12 mouse cellular contexts compared by ENCODE assay signal in genomic region chr15:32610776-32611175, GRCm38 (mm10).
DNase-seq lines count a peak whose midpoint lies in the region; ATAC-seq and TF ChIP-seq lines count a peak whose summit lies in the region.
"Had no signal": no experiment of that assay in that cellular context is flagged by ENCODE, and none has a peak within 500 bp of the region (broad histone marks: within the 10 kb centered on the region; RNA-seq: fewer than 3 reads in every experiment).

No protein-coding gene starts in this region.

- no peak for TF ChIP-seq POLR2A in lung, adult 2 months (IDR thresholded peaks at IDR 0.05; ENCODE audit: borderline replicate concordance, extremely low read depth, low read depth, low read length)

- H3K9ac ChIP-seq in lung, embryonic 14.5 days: no peak overlapping the region
- H3K9ac ChIP-seq: liver, embryonic 13.5 days had no signal

- H3K4me1 ChIP-seq in lung, embryonic 14.5 days (ENCODE audit: insufficient read depth): no peaks in the 10 kb centered on the region
- H3K4me1 ChIP-seq in lung, adult 2 months (ENCODE audit: control insufficient read depth, insufficient read depth, low read length): 0 out of 2 replicates have a peak, but pooled peaks cover 2% of the 10 kb centered on the region
- H3K4me1 ChIP-seq: liver, embryonic 13.5 days had no signal

- peak; percentile 16 for DNase-seq in gastrocnemius, adult 18-20 months (ENCODE audit: low spot score)
- no peak for DNase-seq in gastrocnemius, postnatal 36 days
- DNase-seq in lung, embryonic 14.5 days: peak; percentile 71
- no peak for DNase-seq in lung, adult 2 months
- DNase-seq in gastrocnemius, postnatal 10 days: peak; percentile 24
- DNase-seq in kidney, postnatal 25 days: peak; percentile 35 to 46
- no peak for DNase-seq in testis, postnatal 14 days (ENCODE audit: low spot score)
- DNase-seq in adrenal gland, adult 8-10 months: no peak
- DNase-seq: adrenal gland, adult 2 months; liver, embryonic 13.5 days; right cerebral cortex, postnatal 25 days had no signal

- no peaks in the 10 kb centered on the region for H3K27me3 ChIP-seq in lung, embryonic 14.5 days (ENCODE audit: insufficient read depth, low read length)
- H3K27me3 ChIP-seq: CH12.LX; liver, embryonic 13.5 days had no signal

- ATAC-seq in lung, embryonic 14.5 days (ENCODE audit: insufficient read depth): peak; percentile 54

- no peak for TF ChIP-seq CTCF in lung, embryonic 14.5 days (IDR thresholded peaks at IDR 0.05; ENCODE audit: low read depth)
- no peak for TF ChIP-seq CTCF in lung, adult 2 months (IDR thresholded peaks at IDR 0.05; ENCODE audit: insufficient read depth, low read length)

- no peak overlapping the region for H3K27ac ChIP-seq in lung, embryonic 14.5 days (ENCODE audit: low read depth)
- H3K27ac ChIP-seq: liver, embryonic 13.5 days had no signal

- WGBS in lung, embryonic 14.5 days: 54% methylated on average over 2 of the region's 2 CpGs
- WGBS in lung, adult 2 months: 64% methylated on average over 2 of the region's 2 CpGs

- no peaks in the 10 kb centered on the region; the same call in 1 of the 2 replicates for H3K36me3 ChIP-seq in lung, embryonic 14.5 days (ENCODE audit: insufficient read depth)
- H3K36me3 ChIP-seq: liver, embryonic 13.5 days had no signal

- no peaks in the 10 kb centered on the region for H3K9me3 ChIP-seq in lung, embryonic 14.5 days (ENCODE audit: low read depth, low read length)
- H3K9me3 ChIP-seq: liver, embryonic 13.5 days had no signal

- no peak overlapping the region for H3K4me2 ChIP-seq in lung, embryonic 14.5 days
- H3K4me2 ChIP-seq: liver, embryonic 13.5 days had no signal

- intact Hi-C loops in gastrocnemius, postnatal 36 days (cut with DNase I): no loop called here

- no peak overlapping the region for H3K4me3 ChIP-seq in lung, embryonic 14.5 days (ENCODE audit: low read depth, low read length)
- no peak overlapping the region for H3K4me3 ChIP-seq in lung, adult 2 months (replicated peaks; ENCODE audit: extremely low read depth, low read depth, low read length)
- H3K4me3 ChIP-seq: liver, embryonic 13.5 days had no signal

Comparison
In these comparisons a context has a peak if more than half of its experiments do, and no peak if none do; other contexts are left out.
1. DNase-seq: peak in gastrocnemius, adult 18-20 months (single experiment), lung, embryonic 14.5 days (single experiment), gastrocnemius, postnatal 10 days (single experiment) and kidney, postnatal 25 days (2 of 2); none in gastrocnemius, postnatal 36 days (0 of 2), lung, adult 2 months (single experiment), testis, postnatal 14 days (single experiment) and adrenal gland, adult 8-10 months (single experiment).